Mouse (Mus musculus): ENCODE data around the gene Otop2. TPM values are rescaled to one million over a fixed set of nuclear protein-coding genes. Genes with fewer than 3 reads are reported as not detected.

The Otop2 gene
- polyA plus RNA-seq (2015; fragmentation: Nextera tagmentation; extraction: Ambion mirVana) = not detected in 2 replicates

- no peaks in the 10 kb centered on the region for H3K9me3 ChIP-seq
- peaks cover 23% of the 10 kb centered on the region for H3K27me3 ChIP-seq (replicated peaks)
- 31% methylated on average over 8 of the region's 8 CpGs for WGBS
- H3K9ac ChIP-seq = 0 out of 2 replicates have a peak within 1 kb of the TSS, but pooled peaks have one; percentile 47
- no peak within 1 kb of the TSS for H3K4me3 ChIP-seq
- no peak for ATAC-seq (ENCODE audit: extremely low read depth, insufficient number of reproducible peaks, low FRiP score, low TSS enrichment)
- no peak within 1 kb of the TSS for H3K4me2 ChIP-seq
- no peak within 1 kb of the TSS for H3K27ac ChIP-seq (replicated peaks)
- no peaks in the 10 kb centered on the region for H3K36me3 ChIP-seq
- peaks cover 19% of the 10 kb centered on the region for H3K4me1 ChIP-seq
Measured at GRCm38 (mm10) chr11:115306863-115307262, at the start of gene Otop2. Gene Otop2 (plus strand): TSS chr11:115307163.

DNA sequence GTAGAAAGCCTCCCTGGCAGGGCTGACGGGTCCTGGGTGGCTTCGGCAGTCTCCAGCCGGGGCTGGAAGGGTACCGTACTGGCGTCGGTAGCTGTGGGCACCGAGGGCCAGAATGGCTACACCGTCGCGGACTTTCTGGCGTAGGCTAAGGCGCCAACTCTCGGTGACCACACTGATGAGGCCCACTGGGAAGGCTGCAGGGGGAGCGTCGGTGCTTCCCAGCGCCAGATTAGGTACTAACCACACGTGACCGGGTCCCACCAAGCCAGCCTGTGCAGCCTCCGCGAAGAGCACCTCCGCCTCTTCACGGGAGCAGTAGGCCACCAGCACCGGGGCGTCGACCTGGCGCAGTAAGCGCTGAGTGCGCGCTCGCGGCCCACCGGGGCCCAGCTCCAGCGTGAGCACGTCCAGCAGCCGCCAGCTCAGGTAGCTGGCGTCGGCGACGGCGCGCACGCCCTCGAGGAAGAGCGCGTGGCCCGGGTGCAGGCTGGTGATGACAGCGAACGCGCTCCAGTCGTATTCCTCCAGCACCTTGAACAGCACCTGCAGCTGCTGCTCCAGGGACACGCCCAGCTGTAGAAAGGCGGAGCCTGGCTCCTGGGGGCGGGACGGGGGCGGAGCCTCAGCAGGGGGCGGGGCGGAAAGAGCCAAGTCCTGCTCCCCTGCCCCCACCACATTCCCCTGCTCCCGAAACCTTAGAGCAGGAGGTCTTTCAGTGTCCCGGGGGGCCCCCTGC is 49.0 kb upstream of the Otop2 start:
- peak overlapping the region; percentile 51 for H3K4me2 ChIP-seq
- WGBS = 14% methylated on average over 59 of the region's 59 CpGs
- H3K9ac ChIP-seq = no peak overlapping the region
- H3K27ac ChIP-seq (replicated peaks) = no peak overlapping the region
- no peaks in the 10 kb centered on the region for H3K9me3 ChIP-seq
- ATAC-seq (ENCODE audit: extremely low read depth, insufficient number of reproducible peaks, low FRiP score, low TSS enrichment) = no peak
- no peaks in the 10 kb centered on the region for H3K36me3 ChIP-seq
- peak overlapping the region; percentile 31 for H3K4me3 ChIP-seq
- H3K27me3 ChIP-seq (replicated peaks) = peaks cover 100% of the 10 kb centered on the region
- peaks cover 8% of the 10 kb centered on the region for H3K4me1 ChIP-seq

GRCm38 (mm10) chr11:115259134-115259533 is 47.8 kb upstream of the Otop2 start:
- no peak overlapping the region for H3K27ac ChIP-seq (replicated peaks)
- H3K4me2 ChIP-seq = no peak overlapping the region
- no peak for ATAC-seq (ENCODE audit: extremely low read depth, insufficient number of reproducible peaks, low FRiP score, low TSS enrichment)
- H3K4me3 ChIP-seq = no peak overlapping the region
- no peak overlapping the region for H3K9ac ChIP-seq
- no peaks in the 10 kb centered on the region for H3K36me3 ChIP-seq
- peaks cover 8% of the 10 kb centered on the region for H3K4me1 ChIP-seq
- WGBS = 57% methylated on average over 4 of the region's 4 CpGs
- H3K9me3 ChIP-seq = no peaks in the 10 kb centered on the region
- peaks cover 100% of the 10 kb centered on the region for H3K27me3 ChIP-seq (replicated peaks)

DNA sequence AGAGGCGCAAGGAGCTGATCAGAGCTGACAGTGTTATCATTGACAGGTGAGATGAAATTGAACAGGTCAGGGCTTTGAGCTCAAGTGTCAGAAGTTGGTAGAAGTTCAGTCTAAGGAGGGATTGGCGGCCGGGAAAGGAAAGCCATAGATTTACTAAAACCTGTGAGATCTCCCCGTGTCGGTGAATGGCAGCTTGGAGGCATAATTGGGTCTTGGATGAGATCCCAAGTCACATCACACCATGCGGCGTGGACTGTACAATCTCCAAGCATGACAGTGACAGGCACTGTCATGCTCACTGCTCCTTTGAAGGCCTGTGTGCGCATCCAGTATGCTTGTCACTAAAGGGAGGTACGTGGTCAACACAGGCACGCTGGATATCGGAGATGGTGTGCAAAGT is 44.0 kb upstream of the Otop2 start:
- no peak overlapping the region for H3K4me2 ChIP-seq
- ATAC-seq (ENCODE audit: extremely low read depth, insufficient number of reproducible peaks, low FRiP score, low TSS enrichment) = no peak
- H3K9me3 ChIP-seq = no peaks in the 10 kb centered on the region
- WGBS = 53% methylated on average over 11 of the region's 11 CpGs
- H3K27me3 ChIP-seq (replicated peaks) = peaks cover 100% of the 10 kb centered on the region
- H3K4me3 ChIP-seq = no peak overlapping the region
- no peak overlapping the region for H3K9ac ChIP-seq
- peaks cover 32% of the 10 kb centered on the region for H3K4me1 ChIP-seq
- H3K27ac ChIP-seq (replicated peaks) = no peak overlapping the region
- H3K36me3 ChIP-seq = peaks cover 1% of the 10 kb centered on the region; the same call in 1 of the 2 replicates

GRCm38 (mm10) chr11:115264136-115264861 is 42.7 kb upstream of the Otop2 start:
- Histone ChIP-seq H3K27me3 (replicated peaks) (peaks cover 100% of the 10 kb centered on the region), H3K9ac (no peak overlapping the region), H3K4me3 (no peak overlapping the region), H3K36me3 (peaks cover 15% of the 10 kb centered on the region), H3K4me1 (peaks cover 28% of the 10 kb centered on the region), H3K4me2 (no peak overlapping the region), H3K27ac (replicated peaks) (no peak overlapping the region), H3K9me3 (no peaks in the 10 kb centered on the region)
- 63% methylated on average over 7 of the region's 7 CpGs for WGBS
- ATAC-seq (ENCODE audit: extremely low read depth, insufficient number of reproducible peaks, low FRiP score, low TSS enrichment) = no peak

DNA sequence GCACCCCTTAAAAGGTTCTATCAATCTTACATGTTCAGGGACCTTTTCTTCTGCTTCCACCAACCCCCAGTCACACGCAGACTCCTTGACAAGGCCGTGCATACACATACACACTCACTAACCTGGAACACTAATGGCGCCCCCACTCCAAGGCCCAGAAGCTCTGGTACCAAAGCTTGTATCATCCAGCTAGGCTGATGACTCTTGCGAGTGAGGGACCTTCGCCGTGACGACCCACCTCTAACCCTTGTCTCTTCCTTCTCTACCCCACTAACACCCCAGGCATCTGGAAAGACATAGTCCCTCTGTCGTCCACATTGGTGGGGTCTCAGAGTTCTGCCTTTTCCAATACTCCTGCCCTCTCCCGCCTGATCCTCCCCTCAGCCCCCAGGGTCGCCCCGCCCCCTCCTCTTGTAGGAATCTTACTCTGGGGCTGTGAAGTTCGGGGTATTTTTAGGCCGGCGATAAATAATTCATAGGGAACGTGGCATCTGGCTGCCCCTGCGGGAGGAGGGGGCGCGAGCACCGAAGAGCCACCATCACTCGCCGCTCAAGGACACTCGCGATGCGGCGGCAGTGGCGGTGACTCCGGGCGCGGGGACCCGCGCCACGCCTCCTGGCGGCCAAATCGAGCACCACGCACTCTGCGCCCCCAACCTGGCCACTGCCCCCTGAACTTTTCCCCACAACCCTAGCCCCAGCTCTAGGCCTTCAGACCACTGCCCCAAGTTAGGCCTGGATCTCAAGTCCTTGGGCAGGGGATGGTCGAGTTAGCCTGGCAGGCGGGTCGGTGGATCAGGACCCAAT is 41.9 kb upstream of the Otop2 start:
- Histone ChIP-seq H3K4me1 (peaks cover 28% of the 10 kb centered on the region), H3K36me3 (peaks cover 21% of the 10 kb centered on the region), H3K27me3 (replicated peaks) (peaks cover 100% of the 10 kb centered on the region), H3K9ac (0 out of 2 replicates have a peak overlapping the region, but pooled peaks have one; percentile 12), H3K9me3 (no peaks in the 10 kb centered on the region), H3K27ac (replicated peaks) (no peak overlapping the region), H3K4me3 (peak overlapping the region; percentile 52), H3K4me2 (peak overlapping the region; percentile 78)
- ATAC-seq (ENCODE audit: extremely low read depth, insufficient number of reproducible peaks, low FRiP score, low TSS enrichment) = no peak
- WGBS = 7% methylated on average over 38 of the region's 39 CpGs

- no peaks in the 10 kb centered on the region for H3K9me3 ChIP-seq
- WGBS = 6% methylated on average over 20 of the region's 20 CpGs
- H3K4me1 ChIP-seq = peaks cover 28% of the 10 kb centered on the region
- H3K27me3 ChIP-seq (replicated peaks) = peaks cover 95% of the 10 kb centered on the region
- H3K36me3 ChIP-seq = peaks cover 22% of the 10 kb centered on the region
- no peak for ATAC-seq (ENCODE audit: extremely low read depth, insufficient number of reproducible peaks, low FRiP score, low TSS enrichment)
- peak overlapping the region; percentile 78 for H3K4me2 ChIP-seq
- H3K4me3 ChIP-seq = peak overlapping the region; percentile 52
- no peak overlapping the region for H3K9ac ChIP-seq
- H3K27ac ChIP-seq (replicated peaks) = no peak overlapping the region
Measured at GRCm38 (mm10) chr11:115265771-115266399, 41.1 kb upstream of the Otop2 start.

GRCm38 (mm10) chr11:115266400-115266778 is 40.6 kb upstream of the Otop2 start:
- H3K27me3 ChIP-seq (replicated peaks) = peaks cover 90% of the 10 kb centered on the region
- peaks cover 26% of the 10 kb centered on the region for H3K36me3 ChIP-seq
- no peak overlapping the region for H3K27ac ChIP-seq (replicated peaks)
- H3K4me1 ChIP-seq = peaks cover 28% of the 10 kb centered on the region
- WGBS = 1% methylated on average over 21 of the region's 22 CpGs
- peak overlapping the region; percentile 52 for H3K4me3 ChIP-seq
- ATAC-seq (ENCODE audit: extremely low read depth, insufficient number of reproducible peaks, low FRiP score, low TSS enrichment) = no peak
- no peaks in the 10 kb centered on the region for H3K9me3 ChIP-seq
- peak overlapping the region; percentile 73 for H3K9ac ChIP-seq
- H3K4me2 ChIP-seq = peak overlapping the region; percentile 78

DNA sequence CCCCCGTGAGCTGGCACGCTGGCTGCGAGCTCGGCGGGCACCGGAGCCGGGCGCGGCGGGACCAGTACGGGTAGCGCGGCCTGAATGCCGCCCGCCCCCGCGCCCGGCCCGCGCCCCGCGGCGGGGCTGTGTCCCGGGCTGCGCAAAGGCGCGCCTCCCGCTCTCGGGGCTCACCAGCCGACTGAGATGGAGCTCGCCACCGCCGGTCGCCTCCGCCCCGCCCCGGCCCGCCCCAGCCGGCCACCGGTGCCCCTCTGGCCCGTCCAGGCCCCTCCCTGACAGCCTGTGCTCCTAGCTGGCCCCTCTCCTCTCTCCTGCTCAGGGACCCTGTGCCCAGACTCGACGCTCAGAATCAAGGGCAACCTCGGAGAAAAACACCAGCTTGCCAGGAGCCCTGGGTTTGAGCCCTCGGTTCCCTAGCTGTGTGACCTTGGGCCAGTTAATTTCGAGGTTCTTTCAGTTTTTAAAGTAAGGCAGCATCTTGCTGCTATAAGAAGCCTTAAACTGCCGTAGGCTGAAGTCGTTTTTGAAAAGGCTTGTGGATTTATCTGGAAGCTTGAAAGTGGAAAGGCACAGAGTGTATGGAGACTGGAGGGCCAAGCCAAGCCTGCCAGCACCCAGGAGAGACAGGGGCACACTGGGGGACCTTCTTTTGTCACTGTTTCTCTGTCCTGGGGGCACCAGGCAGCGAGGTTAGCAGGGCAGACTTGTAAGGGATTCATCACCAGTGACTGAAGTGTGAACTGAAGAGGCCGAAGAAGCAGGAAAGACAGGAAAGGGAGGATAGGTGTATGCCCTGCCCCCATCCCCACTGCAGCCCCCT is 39.7 kb upstream of the Otop2 start, which contains the start of gene Grin2c:
TSS of gene Grin2c (minus strand) at position 183 of the 823 bp plus-strand sequence.
- peak within 1 kb of the TSS; percentile 52 for H3K4me3 ChIP-seq
- H3K36me3 ChIP-seq = peaks cover 26% of the 10 kb centered on the region
- H3K9ac ChIP-seq = peak within 1 kb of the TSS; percentile 73
- no peak within 1 kb of the TSS for H3K27ac ChIP-seq (replicated peaks)
- no peak for ATAC-seq (ENCODE audit: extremely low read depth, insufficient number of reproducible peaks, low FRiP score, low TSS enrichment)
- peak within 1 kb of the TSS; percentile 78 for H3K4me2 ChIP-seq
- peaks cover 90% of the 10 kb centered on the region for H3K27me3 ChIP-seq (replicated peaks)
- H3K9me3 ChIP-seq = no peaks in the 10 kb centered on the region
- WGBS = 6% methylated on average over 42 of the region's 50 CpGs
- H3K4me1 ChIP-seq = peaks cover 28% of the 10 kb centered on the region

- WGBS = 70% methylated on average over 11 of the region's 11 CpGs
- Histone ChIP-seq H3K4me3 (no peak overlapping the region), H3K27me3 (replicated peaks) (peaks cover 87% of the 10 kb centered on the region), H3K4me2 (no peak overlapping the region), H3K36me3 (peaks cover 26% of the 10 kb centered on the region), H3K4me1 (peaks cover 28% of the 10 kb centered on the region), H3K27ac (replicated peaks) (no peak overlapping the region), H3K9ac (no peak overlapping the region), H3K9me3 (no peaks in the 10 kb centered on the region)
- no peak for ATAC-seq (ENCODE audit: extremely low read depth, insufficient number of reproducible peaks, low FRiP score, low TSS enrichment)
Measured at GRCm38 (mm10) chr11:115267958-115268357, 39.0 kb upstream of the Otop2 start.
